Mouse (Mus musculus): Measurements from ENCODE around the gene Plekha6. TPM values are rescaled to one million over a fixed set of nuclear protein-coding genes. Genes with fewer than 3 reads are reported as not detected.

Plekha6 gene
- polyA plus RNA-seq, 1 experiment from 2014 or later = 18.7 TPM

GRCm38 (mm10) chr1:133215360-133215700 is 51.3 kb downstream of the Plekha6 start:
- Histone ChIP-seq H3K27me3 (replicated peaks) (no peaks in the 10 kb centered on the region), H3K4me1 (replicated peaks) (peaks cover 64% of the 10 kb centered on the region), H3K9me3 (replicated peaks) (no peaks in the 10 kb centered on the region), H3K27ac (ENCODE audit: poor library complexity, severe bottlenecking) (no peak overlapping the region), H3K4me3 (no peak overlapping the region), H3K36me3 (no peaks in the 10 kb centered on the region), H3K9ac (no peak overlapping the region), H3K4me2 (no peak overlapping the region)
- 76% methylated on average over 3 of the region's 3 CpGs for WGBS
- no peak for ATAC-seq (ENCODE audit: insufficient number of reproducible peaks, low FRiP score)

- H3K9me3 ChIP-seq (replicated peaks) = no peaks in the 10 kb centered on the region
- H3K4me2 ChIP-seq = no peak overlapping the region
- no peaks in the 10 kb centered on the region for H3K27me3 ChIP-seq (replicated peaks)
- H3K4me3 ChIP-seq = no peak overlapping the region
- no peak overlapping the region for H3K27ac ChIP-seq (ENCODE audit: poor library complexity, severe bottlenecking)
- H3K9ac ChIP-seq = no peak overlapping the region
- 80% methylated on average over 10 of the region's 10 CpGs for WGBS
- no peaks in the 10 kb centered on the region for H3K36me3 ChIP-seq
- ATAC-seq (ENCODE audit: insufficient number of reproducible peaks, low FRiP score) = no peak
- H3K4me1 ChIP-seq (replicated peaks) = peaks cover 60% of the 10 kb centered on the region
Measured at GRCm38 (mm10) chr1:133215753-133216152, 51.7 kb downstream of the Plekha6 start.

GRCm38 (mm10) chr1:133217031-133217430 is 53.0 kb downstream of the Plekha6 start:
- H3K9ac ChIP-seq = no peak overlapping the region
- no peak overlapping the region for H3K4me3 ChIP-seq
- ATAC-seq (ENCODE audit: insufficient number of reproducible peaks, low FRiP score) = no peak
- no peaks in the 10 kb centered on the region for H3K9me3 ChIP-seq (replicated peaks)
- no peak overlapping the region for H3K4me2 ChIP-seq
- WGBS = 67% methylated on average over 5 of the region's 5 CpGs
- H3K27me3 ChIP-seq (replicated peaks) = no peaks in the 10 kb centered on the region
- peaks cover 60% of the 10 kb centered on the region for H3K4me1 ChIP-seq (replicated peaks)
- H3K36me3 ChIP-seq = no peaks in the 10 kb centered on the region
- H3K27ac ChIP-seq (ENCODE audit: poor library complexity, severe bottlenecking) = no peak overlapping the region

- Histone ChIP-seq H3K27ac (ENCODE audit: poor library complexity, severe bottlenecking) (no peak overlapping the region), H3K9ac (no peak overlapping the region), H3K36me3 (no peaks in the 10 kb centered on the region), H3K4me1 (replicated peaks) (peaks cover 59% of the 10 kb centered on the region), H3K9me3 (replicated peaks) (no peaks in the 10 kb centered on the region), H3K27me3 (replicated peaks) (no peaks in the 10 kb centered on the region), H3K4me2 (no peak overlapping the region), H3K4me3 (no peak overlapping the region)
- WGBS = 71% methylated on average over 1 of the region's 1 CpGs
- ATAC-seq (ENCODE audit: insufficient number of reproducible peaks, low FRiP score) = no peak
Measured at GRCm38 (mm10) chr1:133219106-133219505, 55.1 kb downstream of the Plekha6 start.

- Histone ChIP-seq H3K4me1 (replicated peaks) (peaks cover 47% of the 10 kb centered on the region), H3K9ac (no peak overlapping the region), H3K27me3 (replicated peaks) (no peaks in the 10 kb centered on the region), H3K4me2 (no peak overlapping the region), H3K4me3 (no peak overlapping the region), H3K27ac (ENCODE audit: poor library complexity, severe bottlenecking) (no peak overlapping the region), H3K36me3 (no peaks in the 10 kb centered on the region), H3K9me3 (replicated peaks) (no peaks in the 10 kb centered on the region)
- ATAC-seq (ENCODE audit: insufficient number of reproducible peaks, low FRiP score) = no peak
- WGBS = 71% methylated on average over 3 of the region's 3 CpGs
Measured at GRCm38 (mm10) chr1:133221459-133221858, 57.4 kb downstream of the Plekha6 start.

- H3K36me3 ChIP-seq = no peaks in the 10 kb centered on the region
- no peak overlapping the region for H3K4me2 ChIP-seq
- no peak overlapping the region for H3K4me3 ChIP-seq
- H3K4me1 ChIP-seq (replicated peaks) = peaks cover 47% of the 10 kb centered on the region
- H3K9me3 ChIP-seq (replicated peaks) = no peaks in the 10 kb centered on the region
- H3K27ac ChIP-seq (ENCODE audit: poor library complexity, severe bottlenecking) = peak overlapping the region; percentile 26; the same call in 1 of the 2 replicates
- WGBS = 23% methylated on average over 6 of the region's 6 CpGs
- no peak for ATAC-seq (ENCODE audit: insufficient number of reproducible peaks, low FRiP score)
- H3K9ac ChIP-seq = peak overlapping the region; percentile 51
- H3K27me3 ChIP-seq (replicated peaks) = no peaks in the 10 kb centered on the region
Measured at GRCm38 (mm10) chr1:133222445-133222995, 58.5 kb downstream of the Plekha6 start.

- ATAC-seq (ENCODE audit: insufficient number of reproducible peaks, low FRiP score) = no peak
- H3K4me2 ChIP-seq = no peak overlapping the region
- no peaks in the 10 kb centered on the region for H3K9me3 ChIP-seq (replicated peaks)
- no peak overlapping the region for H3K9ac ChIP-seq
- H3K36me3 ChIP-seq = no peaks in the 10 kb centered on the region
- H3K27ac ChIP-seq (ENCODE audit: poor library complexity, severe bottlenecking) = no peak overlapping the region
- no peaks in the 10 kb centered on the region for H3K27me3 ChIP-seq (replicated peaks)
- H3K4me1 ChIP-seq (replicated peaks) = peaks cover 60% of the 10 kb centered on the region
- no peak overlapping the region for H3K4me3 ChIP-seq
Measured at GRCm38 (mm10) chr1:133224674-133225073, 60.7 kb downstream of the Plekha6 start.

GRCm38 (mm10) chr1:133225137-133225536 is 61.1 kb downstream of the Plekha6 start:
- H3K9me3 ChIP-seq (replicated peaks) = no peaks in the 10 kb centered on the region
- H3K4me3 ChIP-seq = no peak overlapping the region
- no peak overlapping the region for H3K4me2 ChIP-seq
- peaks cover 62% of the 10 kb centered on the region for H3K4me1 ChIP-seq (replicated peaks)
- no peaks in the 10 kb centered on the region for H3K27me3 ChIP-seq (replicated peaks)
- no peaks in the 10 kb centered on the region for H3K36me3 ChIP-seq
- H3K27ac ChIP-seq (ENCODE audit: poor library complexity, severe bottlenecking) = no peak overlapping the region
- no peak overlapping the region for H3K9ac ChIP-seq
- 52% methylated on average over 3 of the region's 3 CpGs for WGBS
- ATAC-seq (ENCODE audit: insufficient number of reproducible peaks, low FRiP score) = no peak

- peaks cover 62% of the 10 kb centered on the region for H3K4me1 ChIP-seq (replicated peaks)
- H3K4me2 ChIP-seq = no peak overlapping the region
- no peaks in the 10 kb centered on the region for H3K36me3 ChIP-seq
- H3K4me3 ChIP-seq = no peak overlapping the region
- H3K27ac ChIP-seq (ENCODE audit: poor library complexity, severe bottlenecking) = no peak overlapping the region
- WGBS = 89% methylated on average over 2 of the region's 2 CpGs
- H3K27me3 ChIP-seq (replicated peaks) = no peaks in the 10 kb centered on the region
- no peaks in the 10 kb centered on the region for H3K9me3 ChIP-seq (replicated peaks)
- no peak overlapping the region; the same call in 1 of the 2 replicates for H3K9ac ChIP-seq
- ATAC-seq (ENCODE audit: insufficient number of reproducible peaks, low FRiP score) = no peak
Measured at GRCm38 (mm10) chr1:133225561-133225960, 61.6 kb downstream of the Plekha6 start.

GRCm38 (mm10) chr1:133225963-133226660 is 62.1 kb downstream of the Plekha6 start:
- peak overlapping the region; percentile 54 for H3K4me2 ChIP-seq
- H3K4me1 ChIP-seq (replicated peaks) = peaks cover 62% of the 10 kb centered on the region
- peak overlapping the region; percentile 98 for H3K27ac ChIP-seq (ENCODE audit: poor library complexity, severe bottlenecking)
- H3K9ac ChIP-seq = peak overlapping the region; percentile 53
- no peaks in the 10 kb centered on the region for H3K27me3 ChIP-seq (replicated peaks)
- no peaks in the 10 kb centered on the region for H3K9me3 ChIP-seq (replicated peaks)
- no peak for ATAC-seq (ENCODE audit: insufficient number of reproducible peaks, low FRiP score)
- no peak overlapping the region for H3K4me3 ChIP-seq
- no peaks in the 10 kb centered on the region for H3K36me3 ChIP-seq
- WGBS = 19% methylated on average over 9 of the region's 9 CpGs

GRCm38 (mm10) chr1:133226928-133227327 is 62.9 kb downstream of the Plekha6 start:
- Histone ChIP-seq H3K4me1 (replicated peaks) (peaks cover 65% of the 10 kb centered on the region), H3K4me3 (peak overlapping the region; percentile 13; the same call in 1 of the 2 replicates), H3K36me3 (no peaks in the 10 kb centered on the region), H3K9me3 (replicated peaks) (no peaks in the 10 kb centered on the region), H3K27me3 (replicated peaks) (no peaks in the 10 kb centered on the region), H3K27ac (ENCODE audit: poor library complexity, severe bottlenecking) (peak overlapping the region; percentile 98), H3K9ac (peak overlapping the region; percentile 60), H3K4me2 (peak overlapping the region; percentile 54)
- ATAC-seq (ENCODE audit: insufficient number of reproducible peaks, low FRiP score) = peak; percentile 82
- 3% methylated on average over 9 of the region's 9 CpGs for WGBS

GRCm38 (mm10) chr1:133227378-133227777 is 63.4 kb downstream of the Plekha6 start:
- ATAC-seq (ENCODE audit: insufficient number of reproducible peaks, low FRiP score) = no peak
- Histone ChIP-seq H3K4me3 (peak overlapping the region; percentile 13; the same call in 1 of the 2 replicates), H3K36me3 (no peaks in the 10 kb centered on the region), H3K27me3 (replicated peaks) (no peaks in the 10 kb centered on the region), H3K9ac (peak overlapping the region; percentile 60), H3K4me1 (replicated peaks) (peaks cover 66% of the 10 kb centered on the region), H3K27ac (ENCODE audit: poor library complexity, severe bottlenecking) (peak overlapping the region; percentile 98), H3K9me3 (replicated peaks) (no peaks in the 10 kb centered on the region), H3K4me2 (peak overlapping the region; percentile 54)
- WGBS = 19% methylated on average over 2 of the region's 2 CpGs

All from heart, embryonic 12.5 days (tissue).